Mouse (Mus musculus) left cerebral cortex, adult 18-20 months (tissue): Measurements from ENCODE around the gene Uevld. TPM values are rescaled to one million over a fixed set of nuclear protein-coding genes. Genes with fewer than 3 reads are reported as not detected.

Experiments used
- DNase-seq, 2 experiments: peaks; one replicate each; pipeline ENCODE4 v3.0.0; 2021 to 2022; ENCODE audit warnings: low spot score in 2 of 2, mixed read lengths in 1 of 2
- total RNA-seq, 2 experiments: library from RNA; stranded (reverse); gene quantifications; 2 replicates each; pipeline ENCODE4 v1.2.3; 2021

Uevld gene
- total RNA-seq, 2 experiments from 2014 or later, result 15.7 to 17.2 TPM

DNA sequence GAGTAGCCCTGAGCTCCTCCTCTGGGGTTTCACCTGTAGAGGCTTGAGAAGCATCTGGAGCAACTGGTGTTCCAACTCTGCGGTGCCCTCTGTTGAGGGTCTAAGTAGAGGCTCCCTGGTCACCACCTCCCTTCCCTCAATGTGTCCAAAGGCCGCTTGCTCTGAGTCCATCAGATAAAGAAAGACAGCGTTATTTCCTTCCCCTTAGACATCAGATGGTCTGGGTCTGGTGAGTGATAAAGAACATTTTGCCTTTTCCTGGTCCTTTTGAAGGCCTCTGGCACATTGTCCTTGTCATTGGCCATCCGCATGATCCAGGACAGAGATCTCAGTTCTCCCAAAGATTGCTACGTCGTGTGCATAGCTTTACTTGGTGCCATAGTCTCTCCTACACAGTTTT is 81.1 kb downstream of the Uevld start:
- no peak for DNase-seq

DNA sequence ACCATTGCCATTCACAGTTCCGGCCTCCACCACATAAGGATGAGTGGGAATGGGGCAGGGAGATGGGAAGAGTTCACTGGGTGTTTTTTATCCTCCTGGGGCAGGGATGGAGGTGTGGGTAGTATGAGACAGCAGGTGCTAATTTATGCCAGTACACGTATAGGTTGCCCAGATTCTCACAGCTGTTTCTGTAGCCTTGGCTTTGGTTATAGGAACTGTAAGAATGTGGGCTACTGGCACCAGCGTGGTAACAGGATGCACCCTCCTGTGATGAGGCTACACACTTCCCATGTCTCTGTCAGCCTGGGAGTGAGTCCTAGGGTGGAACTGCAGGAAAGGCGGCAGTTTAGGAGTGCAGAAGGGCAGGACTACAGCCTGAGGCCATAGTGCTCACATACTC is 81.5 kb downstream of the Uevld start:
- peak; percentile 12 to 17 for DNase-seq

Other genes with a start within 250 kb of the Uevld start
- gene Saal1, start 247.8 kb downstream of the Uevld start, total RNA-seq, result 1 to 10 TPM; 8.1 to 8.2 TPM
- not detected for gene Saa3, start 242.8 kb downstream of the Uevld start, total RNA-seq
- gene Saa4, start 225.9 kb downstream of the Uevld start, total RNA-seq, result not detected
- gene Saa1, start 215.5 kb downstream of the Uevld start, total RNA-seq, result not detected
- gene Saa2, start 206.7 kb downstream of the Uevld start, total RNA-seq, result not detected
- gene Hps5, start 162.5 kb downstream of the Uevld start, total RNA-seq, result 10 to 100 TPM; 11.9 to 12.1 TPM
- gene Gtf2h1, start 162.4 kb downstream of the Uevld start, total RNA-seq, result 10 to 100 TPM; 37.4 to 41.9 TPM
- gene Ldha, start 117.1 kb downstream of the Uevld start, total RNA-seq, result 100 to 1,000 TPM; 342 to 355 TPM
- not detected for gene Ldhc, start 97.3 kb downstream of the Uevld start, total RNA-seq
- gene Tsg101, start 38.6 kb downstream of the Uevld start, total RNA-seq, result 10 to 100 TPM; 67.9 to 70.2 TPM
- gene Gm9999, start 25.1 kb upstream of the Uevld start, total RNA-seq, result not detected
- 10 to 100 TPM; 17.4 to 20.2 TPM for gene Spty2d1, start 49.9 kb upstream of the Uevld start, total RNA-seq
- 10 to 100 TPM; 13.2 to 13.5 TPM for gene Tmem86a, start 92.1 kb upstream of the Uevld start, total RNA-seq
- gene Ptpn5, start 175.2 kb upstream of the Uevld start, total RNA-seq, result 100 to 1,000 TPM; 187 to 189 TPM
- not detected for gene Mrgpra6, start 246.4 kb upstream of the Uevld start, total RNA-seq